ENCODE assay signal across 14 mouse cellular contexts in genomic region chr9:57728312-57728711, GRCm38 (mm10). TPM values are rescaled to one million over a fixed set of nuclear protein-coding genes. Genes with fewer than 3 reads are reported as not detected.
DNase-seq lines count a peak whose midpoint lies in the region; ATAC-seq and TF ChIP-seq lines count a peak whose summit lies in the region.
"Had no signal": no experiment of that assay in that cellular context is flagged by ENCODE, and none has a peak within 500 bp of the region (broad histone marks: within the 10 kb centered on the region; RNA-seq: fewer than 3 reads in every experiment).

No protein-coding gene starts in this region.

- H3K9ac ChIP-seq in heart, adult 2 months (ENCODE audit: low read depth, low read length) = no peak overlapping the region
- no peak overlapping the region for H3K9ac ChIP-seq in heart, embryonic 11.5 days (ENCODE audit: low read depth, low read length)
- H3K9ac ChIP-seq in forebrain, embryonic 11.5 days (ENCODE audit: low read length) = no peak overlapping the region
- H3K9ac ChIP-seq: limb, embryonic 13.5 days had no signal

- DNase-seq in heart, adult 2 months = no peak
- peak; percentile 36 for DNase-seq in thymus, postnatal 4 days
- DNase-seq in thymus, adult 2 months = no peak
- DNase-seq in cerebellum, adult 9-11 months = peak; percentile 57
- no peak for DNase-seq in kidney, adult 2 months
- no peak for DNase-seq in forebrain, embryonic 11.5 days (ENCODE audit: low spot score)
- DNase-seq: adrenal gland, postnatal 10 days; gastrocnemius, postnatal 14 days; heart, postnatal 10 days; layer of hippocampus, adult 9-11 months had no signal

- H3K27ac ChIP-seq in heart, adult 2 months = no peak overlapping the region
- no peak overlapping the region for H3K27ac ChIP-seq in heart, embryonic 11.5 days (ENCODE audit: low read depth, low read length)
- H3K27ac ChIP-seq in thymus, adult 2 months (ENCODE audit: control insufficient read depth, insufficient read depth, low read length) = no peak overlapping the region
- no peak overlapping the region for H3K27ac ChIP-seq in kidney, adult 2 months (ENCODE audit: insufficient read depth, low read depth, low read length)
- H3K27ac ChIP-seq in forebrain, embryonic 11.5 days (ENCODE audit: low read depth, low read length) = no peak overlapping the region
- H3K27ac ChIP-seq: limb, embryonic 13.5 days had no signal

- intact Hi-C loops in heart, adult 2 months (cut with DNase I) = no loop called here

- no peak for TF ChIP-seq EP300 in heart, adult 2 months (IDR thresholded peaks at IDR 0.05; ENCODE audit: insufficient read depth, low read depth, low read length)

- no peak for ATAC-seq in heart, embryonic 11.5 days (replicated peaks; ENCODE audit: insufficient number of reproducible peaks, low FRiP score, low TSS enrichment)
- no peak for ATAC-seq in monocyte, adult 5-6 weeks (replicated peaks; ENCODE audit: insufficient number of reproducible peaks, low FRiP score, low TSS enrichment, poor library complexity, severe bottlenecking)
- ATAC-seq in forebrain, embryonic 11.5 days (replicated peaks; ENCODE audit: low FRiP score) = no peak

- H3K79me2 ChIP-seq in heart, adult 2 months (replicated peaks; ENCODE audit: control insufficient read depth, insufficient read depth, low read length) = no peaks in the 10 kb centered on the region

- H3K4me1 ChIP-seq in heart, adult 2 months (ENCODE audit: control insufficient read depth, insufficient read depth, low read length) = peaks cover 5% of the 10 kb centered on the region
- H3K4me1 ChIP-seq in heart, embryonic 11.5 days (ENCODE audit: control insufficient read depth, insufficient read depth, low read length) = 0 out of 2 replicates have a peak, but pooled peaks cover 5% of the 10 kb centered on the region
- H3K4me1 ChIP-seq in thymus, adult 2 months (replicated peaks; ENCODE audit: control insufficient read depth, insufficient read depth, low read length) = no peaks in the 10 kb centered on the region
- H3K4me1 ChIP-seq in kidney, adult 2 months (ENCODE audit: control insufficient read depth, insufficient read depth, low read length) = peaks cover 9% of the 10 kb centered on the region; the same call in 1 of the 2 replicates
- H3K4me1 ChIP-seq in forebrain, embryonic 11.5 days (replicated peaks; ENCODE audit: control insufficient read depth, insufficient read depth, low read length) = no peaks in the 10 kb centered on the region

- peaks cover 10% of the 10 kb centered on the region for H3K36me3 ChIP-seq in heart, adult 2 months (ENCODE audit: control insufficient read depth, insufficient read depth, low read length)
- peaks cover 12% of the 10 kb centered on the region for H3K36me3 ChIP-seq in heart, embryonic 11.5 days (ENCODE audit: control insufficient read depth, insufficient read depth, low read length)
- peaks cover 17% of the 10 kb centered on the region for H3K36me3 ChIP-seq in thymus, adult 2 months (ENCODE audit: control insufficient read depth, insufficient read depth, low read length)
- peaks cover 2% of the 10 kb centered on the region for H3K36me3 ChIP-seq in kidney, adult 2 months (ENCODE audit: control insufficient read depth, insufficient read depth, low read length)
- H3K36me3 ChIP-seq in forebrain, embryonic 11.5 days (ENCODE audit: control insufficient read depth, insufficient read depth, low read length) = no peaks in the 10 kb centered on the region; the same call in 1 of the 2 replicates

- no peaks in the 10 kb centered on the region for H3K9me3 ChIP-seq in heart, embryonic 11.5 days (replicated peaks; ENCODE audit: control insufficient read depth, low read length)
- no peaks in the 10 kb centered on the region for H3K9me3 ChIP-seq in forebrain, embryonic 11.5 days (ENCODE audit: control insufficient read depth, low read length)
- H3K9me3 ChIP-seq: limb, embryonic 13.5 days had no signal

- no peak for TF ChIP-seq POLR2A in heart, adult 2 months (IDR thresholded peaks at IDR 0.05; ENCODE audit: insufficient read depth, low read depth, low read length)
- TF ChIP-seq POLR2A in thymus, adult 2 months (IDR thresholded peaks at IDR 0.05; ENCODE audit: control insufficient read depth, extremely low read depth, insufficient read depth, low read length, poor library complexity) = no peak
- TF ChIP-seq POLR2A in kidney, adult 2 months (IDR thresholded peaks at IDR 0.05; ENCODE audit: low read depth, low read length) = no peak

- WGBS in heart, adult 2 months = 85% methylated on average over 1 of the region's 1 CpGs
- 96% methylated on average over 1 of the region's 1 CpGs for WGBS in heart, embryonic 11.5 days (ENCODE audit: insufficient replicate concordance)
- WGBS in thymus, adult 2 months = 98% methylated on average over 1 of the region's 1 CpGs
- WGBS in kidney, adult 2 months = 94% methylated on average over 1 of the region's 1 CpGs
- 96% methylated on average over 1 of the region's 1 CpGs for WGBS in forebrain, embryonic 11.5 days

- no peak overlapping the region for H3K4me3 ChIP-seq in heart, adult 2 months
- no peak overlapping the region for H3K4me3 ChIP-seq in heart, embryonic 11.5 days (ENCODE audit: low read depth, low read length)
- H3K4me3 ChIP-seq in thymus, adult 2 months (ENCODE audit: control insufficient read depth, insufficient read depth, low read length) = no peak overlapping the region
- no peak overlapping the region for H3K4me3 ChIP-seq in kidney, adult 2 months (ENCODE audit: insufficient read depth, low read depth, low read length)
- H3K4me3 ChIP-seq in forebrain, embryonic 11.5 days (ENCODE audit: low read depth, low read length) = no peak overlapping the region
- H3K4me3 ChIP-seq: erythroblast, embryonic 14.5 days; limb, embryonic 13.5 days had no signal

- TF ChIP-seq CTCF in heart, adult 2 months (IDR thresholded peaks at IDR 0.05) = 0 out of 2 replicates have a peak, but pooled peaks have one; percentile 16
- TF ChIP-seq CTCF in thymus, adult 2 months (IDR thresholded peaks at IDR 0.05; ENCODE audit: borderline replicate concordance, control insufficient read depth, extremely low read depth, insufficient read depth, low read length, poor library complexity) = no peak
- no peak for TF ChIP-seq CTCF in kidney, adult 2 months (conservative IDR thresholded peaks at IDR 0.05; ENCODE audit: insufficient read depth, insufficient read length, low read depth, low read length)

- H3K4me2 ChIP-seq in heart, embryonic 11.5 days = no peak overlapping the region
- H3K4me2 ChIP-seq in forebrain, embryonic 11.5 days (ENCODE audit: low read depth, low read length, severe bottlenecking) = no peak overlapping the region
- H3K4me2 ChIP-seq: limb, embryonic 13.5 days had no signal

- no peaks in the 10 kb centered on the region for H3K27me3 ChIP-seq in heart, adult 2 months (ENCODE audit: control insufficient read depth, insufficient read depth, low read length)
- H3K27me3 ChIP-seq in heart, embryonic 11.5 days (ENCODE audit: control insufficient read depth, insufficient read depth, low read length) = no peaks in the 10 kb centered on the region
- H3K27me3 ChIP-seq in thymus, adult 2 months (ENCODE audit: control insufficient read depth, insufficient read depth, low read length) = no peaks in the 10 kb centered on the region
- no peaks in the 10 kb centered on the region for H3K27me3 ChIP-seq in kidney, adult 2 months (replicated peaks; ENCODE audit: control insufficient read depth, insufficient read depth, low read length)
- no peaks in the 10 kb centered on the region for H3K27me3 ChIP-seq in forebrain, embryonic 11.5 days (ENCODE audit: control insufficient read depth, insufficient read depth, low read length)
- H3K27me3 ChIP-seq: limb, embryonic 13.5 days had no signal

RNA-seq across cellular contexts. Expression of gene Edc3, which starts 20.0 kb away (rescaled TPM):
- 1 to 10 TPM; 5.3 to 5.7 TPM for total RNA-seq in heart, adult 2 months (2021)
- 5.5 and 6.6 TPM in 2 replicates for polyA plus RNA-seq in heart, adult 2 months (2012; rRNA removed)
- polyA plus RNA-seq in heart, embryonic 11.5 days (2014; fragmentation: Nextera tagmentation; extraction: Ambion mirVana) = 14.3 and 15.5 TPM in 2 replicates
- polyA plus RNA-seq in thymus, adult 2 months (2012; rRNA removed) = 31.4 and 31.7 TPM in 2 replicates
- 2.6 to 7.9 TPM (median 3.7 TPM) in 3 replicates for total RNA-seq in monocyte, adult 5-6 weeks (2017)
- 7.9 and 8.4 TPM in 2 replicates for polyA plus RNA-seq in kidney, adult 2 months (2012; rRNA removed)
- 25.1 and 27.4 TPM in 2 replicates for polyA plus RNA-seq in forebrain, embryonic 11.5 days (2014; fragmentation: Nextera tagmentation; extraction: Ambion mirVana)

RNA-seq across cellular contexts. Expression of gene Clk3, which starts 37.3 kb away (rescaled TPM):
- 10 to 100 TPM; 27.6 to 33.8 TPM for total RNA-seq in heart, adult 2 months (2021)
- polyA plus RNA-seq in heart, adult 2 months (2012; rRNA removed) = 61.7 and 124 TPM in 2 replicates
- 64.2 and 73.5 TPM in 2 replicates for polyA plus RNA-seq in heart, embryonic 11.5 days (2014; fragmentation: Nextera tagmentation; extraction: Ambion mirVana)
- 597 and 762 TPM in 2 replicates for polyA plus RNA-seq in thymus, adult 2 months (2012; rRNA removed)
- total RNA-seq in monocyte, adult 5-6 weeks (2017) = 97.1 to 158 TPM (median 125 TPM) in 3 replicates
- 71.1 and 81.0 TPM in 2 replicates for polyA plus RNA-seq in kidney, adult 2 months (2012; rRNA removed)
- 91.5 and 102 TPM in 2 replicates for polyA plus RNA-seq in forebrain, embryonic 11.5 days (2014; fragmentation: Nextera tagmentation; extraction: Ambion mirVana)

RNA-seq across cellular contexts. Expression of gene Cyp1a1, which starts 40.6 kb away (rescaled TPM):
- total RNA-seq in heart, adult 2 months (2021) = under 1 TPM; 0.09 to 0.13 TPM
- polyA plus RNA-seq in heart, adult 2 months (2012; rRNA removed) = 0.20 and 0.78 TPM in 2 replicates
- polyA plus RNA-seq in heart, embryonic 11.5 days (2014; fragmentation: Nextera tagmentation; extraction: Ambion mirVana) = not detected in 2 replicates
- 0.15 and 0.24 TPM in 2 replicates for polyA plus RNA-seq in thymus, adult 2 months (2012; rRNA removed)
- not detected in 3 replicates for total RNA-seq in monocyte, adult 5-6 weeks (2017)
- 0.97 and 1.0 TPM in 2 replicates for polyA plus RNA-seq in kidney, adult 2 months (2012; rRNA removed)
- polyA plus RNA-seq in forebrain, embryonic 11.5 days (2014; fragmentation: Nextera tagmentation; extraction: Ambion mirVana) = not detected in 2 replicates
- total RNA-seq: heart, postnatal 10 days had no signal
- polyA plus RNA-seq: erythroblast, embryonic 14.5 days; limb, embryonic 13.5 days had no signal

RNA-seq across cellular contexts. Expression of gene Cyp1a2, which starts 44.8 kb away (rescaled TPM):
- total RNA-seq in heart, adult 2 months (2021) = not detected
- 1.00 TPM in 1 of 2 replicates, not detected in the other for polyA plus RNA-seq in heart, adult 2 months (2012; rRNA removed)
- polyA plus RNA-seq in heart, embryonic 11.5 days (2014; fragmentation: Nextera tagmentation; extraction: Ambion mirVana) = not detected in 2 replicates
- 1.1 and 2.5 TPM in 2 replicates for polyA plus RNA-seq in thymus, adult 2 months (2012; rRNA removed)
- not detected in 3 replicates for total RNA-seq in monocyte, adult 5-6 weeks (2017)
- 0.07 TPM in 1 of 2 replicates, not detected in the other for polyA plus RNA-seq in kidney, adult 2 months (2012; rRNA removed)
- not detected in 2 replicates for polyA plus RNA-seq in forebrain, embryonic 11.5 days (2014; fragmentation: Nextera tagmentation; extraction: Ambion mirVana)
- total RNA-seq: gastrocnemius, postnatal 14 days; heart, postnatal 10 days had no signal
- polyA plus RNA-seq: erythroblast, embryonic 14.5 days; limb, embryonic 13.5 days had no signal

Comparison
In these comparisons a context has a peak if more than half of its experiments do, and no peak if none do; other contexts are left out.
1. DNase-seq: peak in thymus, postnatal 4 days (single experiment) and cerebellum, adult 9-11 months (single experiment); none in heart, adult 2 months (0 of 2), thymus, adult 2 months (single experiment), kidney, adult 2 months (single experiment) and forebrain, embryonic 11.5 days (single experiment).